Mouse (Mus musculus) B cell, adult 2 months (primary cell): ENCODE data around the gene Mroh2a.

ENCODE experiments used
- DNase-seq, 2 experiments: peaks; one replicate each; pipeline ENCODE4 v3.0.0; 2022

The Mroh2a gene

DNA sequence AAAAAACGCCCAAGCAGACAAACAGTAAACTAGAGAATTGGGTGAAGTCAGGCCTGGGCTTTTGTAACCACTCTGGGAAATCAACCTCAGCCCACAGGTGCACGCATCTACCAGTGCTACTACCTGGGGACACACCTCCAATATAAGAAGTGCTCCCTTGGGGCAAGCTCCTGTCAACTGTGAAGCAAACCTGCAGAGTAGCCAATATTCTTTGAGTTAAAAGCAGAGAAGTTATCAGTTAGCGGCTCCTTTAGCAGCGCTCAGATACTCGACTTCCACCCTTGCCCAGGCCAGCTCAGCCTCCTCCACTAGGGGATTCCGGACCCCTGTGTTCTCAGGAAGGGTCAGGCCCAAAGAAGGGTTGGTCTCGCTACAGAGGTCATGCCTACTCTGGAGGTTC, 34.9 kb downstream of the Mroh2a start:
- no peak for DNase-seq

DNA sequence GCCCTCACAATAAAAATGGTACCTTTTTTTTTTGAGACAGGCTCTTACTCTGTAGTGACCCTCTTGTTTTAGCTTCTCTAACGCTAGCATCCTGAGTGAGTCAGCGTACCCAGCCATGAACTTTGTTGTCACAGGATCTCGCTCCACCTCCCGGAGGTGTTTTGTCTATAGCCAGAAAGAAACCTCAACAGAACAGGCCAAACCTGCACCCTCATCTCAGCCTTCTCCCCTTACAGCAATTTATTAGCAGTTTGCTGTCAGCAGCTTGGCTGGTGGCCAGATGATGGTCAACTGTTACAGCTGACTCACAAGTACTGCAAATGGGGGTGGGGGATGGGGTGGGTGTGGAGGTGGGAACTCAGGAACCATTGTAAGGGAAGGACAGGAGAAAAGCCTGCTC, 35.5 kb downstream of the Mroh2a start:
- DNase-seq: no peak

DNA sequence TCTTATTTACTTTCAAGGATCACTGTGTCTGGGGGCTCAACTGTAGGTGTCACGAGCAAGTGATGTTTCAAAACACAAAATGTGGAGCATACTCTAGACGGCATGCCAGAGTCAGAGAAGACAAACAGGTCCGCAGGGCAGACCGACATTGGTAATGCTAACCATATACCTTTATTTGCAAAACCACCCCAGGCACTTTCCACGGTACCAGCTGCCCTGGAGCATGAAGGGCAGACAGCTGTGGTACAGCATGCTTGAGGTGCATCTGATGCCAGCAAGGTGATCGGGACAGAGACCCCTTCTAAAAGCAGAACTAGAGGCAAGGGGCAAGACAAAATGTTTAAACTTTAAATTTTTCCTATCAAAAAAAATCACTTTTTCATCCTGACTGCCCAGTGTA, 36.2 kb downstream of the Mroh2a start:
- DNase-seq: no peak

DNA sequence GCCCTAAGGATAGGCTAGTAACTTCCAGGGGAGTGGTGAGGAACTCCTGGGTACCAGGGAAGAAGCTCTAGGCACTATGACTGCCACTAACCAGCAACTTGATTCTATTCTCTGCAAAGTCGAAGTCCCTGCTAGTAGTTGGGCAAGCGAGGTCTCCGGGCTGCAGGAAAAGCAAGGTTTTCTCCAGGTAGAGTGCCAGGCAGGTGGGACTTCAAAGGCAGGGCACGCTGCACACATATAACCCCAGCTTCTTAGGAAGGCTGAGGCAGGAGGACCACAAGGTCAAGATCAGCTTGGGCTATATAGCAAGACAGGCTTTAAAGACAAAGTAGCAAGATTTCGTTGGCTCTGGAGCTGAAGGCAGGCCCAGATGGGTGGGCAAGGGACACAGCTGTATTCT, 37.0 kb downstream of the Mroh2a start:
- no peak for DNase-seq

DNA sequence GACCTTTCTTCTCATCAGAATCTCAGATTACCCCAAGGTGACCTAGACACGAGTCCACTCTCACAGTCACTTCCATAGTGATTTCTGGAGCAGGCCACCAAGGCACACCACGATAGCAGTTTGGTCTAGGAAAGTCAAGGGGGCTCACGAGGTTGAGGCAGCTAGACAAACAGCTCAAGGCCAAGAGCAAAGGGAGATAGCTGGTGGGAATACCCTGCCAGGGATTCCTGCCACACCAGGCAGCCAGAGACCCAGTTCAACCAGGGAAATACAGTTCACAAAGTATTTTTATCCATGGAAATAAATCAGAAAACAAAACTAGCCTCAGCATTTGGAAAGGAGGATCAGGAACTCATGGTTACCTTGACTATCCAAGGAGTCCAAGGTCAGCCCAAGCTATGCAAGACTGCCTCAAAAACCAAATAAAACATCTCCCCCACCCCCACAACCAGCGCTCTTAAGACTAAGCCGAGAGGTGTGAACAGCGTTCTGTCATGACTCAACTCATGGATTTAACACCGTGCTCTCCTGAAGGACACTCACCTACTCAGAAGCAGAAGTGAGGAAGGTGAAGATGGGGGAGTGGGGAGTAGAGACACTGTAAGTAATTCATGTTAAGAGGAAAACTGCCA, 37.6 kb downstream of the Mroh2a start:
- no peak for DNase-seq

DNA sequence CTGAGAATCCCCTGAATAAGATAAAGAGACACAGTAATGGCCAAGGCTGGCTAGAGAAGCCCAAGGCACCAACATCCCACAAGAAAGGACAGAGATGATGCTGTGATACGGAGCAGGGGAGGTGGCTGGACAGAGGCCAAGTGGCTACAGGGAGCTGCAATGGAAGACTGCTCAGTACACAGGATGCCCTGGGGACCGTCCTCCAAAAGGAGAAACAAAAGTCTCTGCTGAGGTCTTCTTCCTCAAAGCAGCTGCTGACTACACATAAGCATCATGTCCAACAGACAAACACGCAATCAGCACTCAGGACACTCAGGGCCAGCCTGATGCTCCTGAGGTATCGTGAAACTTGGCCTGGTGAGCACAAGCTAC, 38.1 kb downstream of the Mroh2a start:
- no peak for DNase-seq

DNA sequence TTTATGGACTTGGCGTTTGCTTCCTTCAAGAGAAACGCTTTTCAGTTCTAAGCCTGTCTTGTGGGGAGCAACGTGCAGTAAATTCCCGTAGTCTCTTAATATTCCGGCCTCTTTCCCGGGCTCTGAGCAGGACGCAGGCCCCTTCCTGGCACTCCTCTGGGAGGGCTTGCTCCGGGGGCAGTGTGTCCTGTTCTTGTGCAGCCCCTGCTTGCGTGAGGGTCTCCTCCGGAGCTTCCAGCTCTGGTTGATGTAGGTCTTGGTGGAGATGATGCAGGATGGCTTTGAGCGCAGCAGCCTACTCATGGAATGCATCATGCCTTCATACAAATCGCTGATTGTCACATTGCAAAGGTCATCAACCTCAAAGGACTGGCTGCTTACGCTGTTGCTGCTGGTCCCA, 39.3 kb downstream of the Mroh2a start:
- no peak for DNase-seq

DNA sequence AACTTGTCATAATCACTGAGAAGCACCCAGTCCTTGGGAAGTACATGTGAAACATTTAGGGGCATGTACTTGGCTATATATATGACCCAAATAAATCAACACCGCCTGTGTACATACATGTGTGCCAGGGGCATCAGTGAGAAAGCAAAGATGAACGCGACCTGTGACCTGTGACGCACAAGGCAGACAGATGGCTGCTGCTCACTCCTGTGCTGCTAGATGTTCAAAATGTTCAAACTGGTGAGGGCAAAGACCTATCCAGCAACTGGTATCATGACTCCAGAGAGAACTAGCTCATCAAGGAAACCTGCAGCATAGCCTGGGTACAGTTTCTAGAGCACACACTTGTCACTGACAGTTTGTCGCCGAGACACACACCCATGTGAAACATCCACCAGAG, 40.7 kb downstream of the Mroh2a start:
- no peak for DNase-seq

DNA sequence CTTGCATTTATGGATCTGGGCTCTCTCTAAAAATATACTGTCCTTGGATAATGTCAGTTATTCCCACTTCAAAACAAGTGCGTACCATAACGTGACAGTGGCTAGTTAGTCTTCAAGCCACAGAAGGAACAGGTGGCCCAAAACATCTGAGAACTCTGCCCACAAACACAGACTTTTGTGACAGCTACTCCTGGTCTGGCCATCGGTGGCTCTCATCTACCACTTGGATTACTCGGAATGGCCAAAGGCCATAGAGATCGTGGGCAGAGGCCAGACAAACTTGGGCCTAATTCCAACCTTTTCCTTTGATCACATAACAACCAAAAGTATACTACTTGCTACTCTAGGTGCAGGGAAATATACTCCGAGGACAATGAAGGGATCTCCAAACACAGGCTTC, 41.3 kb downstream of the Mroh2a start:
- no peak for DNase-seq

DNA sequence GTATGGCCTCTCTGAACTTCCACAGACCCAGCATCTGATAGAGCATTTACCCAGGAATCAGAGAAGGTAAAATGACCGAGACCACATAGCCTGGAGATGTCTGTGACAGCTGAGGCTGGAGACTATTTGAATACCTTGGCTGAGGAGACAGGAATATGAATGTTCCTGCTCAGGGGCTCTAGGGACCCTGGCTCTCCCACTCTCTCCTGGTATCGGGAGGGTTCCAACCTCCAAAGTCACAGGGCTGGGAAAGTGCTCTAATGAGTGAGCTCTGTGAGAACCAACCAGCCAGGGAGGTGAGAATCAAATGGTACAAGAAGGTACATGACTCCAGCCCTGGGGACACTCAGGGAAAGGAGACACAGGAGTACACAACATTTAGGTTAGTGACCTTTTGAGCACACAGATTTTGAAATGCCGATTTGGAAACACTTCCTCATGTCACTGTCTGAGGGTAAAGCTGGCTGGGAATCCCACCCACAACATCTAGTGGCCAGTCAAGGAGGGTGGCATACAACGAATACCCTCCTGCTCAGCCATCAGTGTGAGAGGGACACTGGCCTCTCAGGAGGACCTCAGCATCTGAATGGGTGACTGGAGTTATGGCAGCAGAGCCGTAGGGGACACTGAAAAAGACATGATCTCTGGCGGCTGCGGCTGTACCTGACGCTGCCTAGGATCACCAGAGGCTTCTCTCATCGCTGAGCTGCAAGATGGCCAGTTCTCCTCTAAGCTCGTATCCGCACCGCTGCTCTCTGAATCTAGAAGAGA, 42.9 kb downstream of the Mroh2a start:
- DNase-seq: no peak

DNA sequence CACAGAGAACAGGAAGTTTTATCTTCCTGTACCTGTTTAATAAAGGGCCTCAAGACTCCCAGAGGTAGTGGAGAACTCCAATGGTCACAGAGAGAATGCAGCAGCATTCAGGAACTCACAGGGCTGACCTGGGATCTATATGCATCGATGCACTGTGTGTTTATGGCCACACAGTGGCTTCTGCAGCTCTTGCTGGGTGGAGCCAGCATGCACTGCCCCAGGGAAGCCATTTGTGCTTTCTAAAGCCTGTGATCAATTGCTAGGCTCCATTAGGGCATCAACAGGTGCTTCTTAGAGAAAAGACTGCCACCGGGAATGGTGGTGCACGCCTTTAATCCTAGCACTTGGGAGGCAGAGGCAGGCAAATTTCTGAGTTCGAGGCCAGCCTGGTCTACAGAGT, 46.1 kb downstream of the Mroh2a start:
- no peak for DNase-seq

DNA sequence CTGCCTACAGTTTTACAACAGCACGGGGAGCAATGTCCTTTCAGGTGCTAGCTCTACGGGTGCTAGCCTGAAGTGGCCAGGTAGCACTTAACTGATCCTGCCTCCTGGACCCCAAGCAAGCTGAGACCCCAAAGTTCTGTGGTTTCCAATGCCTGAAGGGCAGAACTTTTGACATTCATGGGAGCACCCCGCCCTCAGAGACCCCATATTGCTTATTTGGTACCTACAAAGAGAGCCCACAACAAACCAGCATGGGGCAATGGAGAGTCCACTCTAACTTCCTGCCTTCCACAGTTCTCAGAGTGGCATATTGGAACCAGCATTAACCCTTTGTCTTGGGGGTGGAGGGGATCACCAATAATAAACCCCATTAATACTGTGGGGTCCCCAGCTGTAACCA, 46.5 kb downstream of the Mroh2a start:
- DNase-seq: no peak

DNA sequence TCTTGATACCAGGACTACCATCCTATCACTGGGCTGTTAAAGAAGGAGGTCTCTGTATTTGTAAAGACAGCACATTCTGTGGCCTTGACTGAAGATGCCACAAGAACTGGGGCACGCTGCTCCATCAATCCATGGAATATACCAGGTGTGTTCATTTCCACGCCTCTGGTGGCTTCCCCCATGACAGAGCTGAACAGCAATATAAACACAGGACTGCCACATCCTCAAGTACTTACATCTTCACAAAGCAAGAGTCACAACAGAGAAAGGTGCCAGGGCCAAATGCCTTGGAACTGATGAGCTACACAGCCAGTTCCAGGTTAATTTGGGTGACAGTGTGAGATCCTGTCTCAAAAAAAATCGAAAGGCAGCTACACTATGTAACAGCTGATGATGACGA, 47.0 kb downstream of the Mroh2a start:
- DNase-seq: no peak

DNA sequence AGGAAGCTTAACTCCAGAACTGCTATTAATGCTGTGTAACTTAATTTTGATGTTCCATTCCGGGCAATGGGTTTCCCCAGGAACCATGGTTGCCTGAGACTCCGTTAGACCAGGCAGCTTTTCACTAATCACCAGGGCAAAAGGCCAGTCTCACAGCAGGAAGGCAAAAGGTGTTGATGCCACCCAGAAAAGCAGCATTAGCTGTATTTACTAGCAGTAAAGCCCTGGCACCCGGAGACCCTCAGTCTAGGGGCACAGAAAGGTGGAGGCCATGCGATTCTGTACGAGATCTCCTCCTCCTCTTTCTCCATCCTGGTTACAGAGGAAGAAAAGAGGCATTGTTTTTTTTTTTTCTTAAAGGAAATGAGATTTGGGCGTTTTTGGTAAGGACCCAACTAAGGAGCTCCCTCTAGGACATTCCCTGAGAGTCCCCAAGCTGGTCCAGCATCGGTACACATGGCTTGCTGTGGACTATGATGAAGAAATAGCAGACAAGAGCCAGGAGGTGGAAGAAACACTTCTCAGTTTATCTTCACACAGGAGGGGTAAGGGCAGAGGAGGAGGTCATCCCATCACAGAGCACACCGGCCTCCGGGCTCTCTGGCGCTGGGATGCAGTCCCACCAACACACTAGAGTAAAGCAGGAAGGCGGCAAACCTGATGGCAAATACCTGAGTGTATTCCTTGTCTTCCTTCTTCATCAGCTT, 47.7 kb downstream of the Mroh2a start:
- no peak for DNase-seq

DNA sequence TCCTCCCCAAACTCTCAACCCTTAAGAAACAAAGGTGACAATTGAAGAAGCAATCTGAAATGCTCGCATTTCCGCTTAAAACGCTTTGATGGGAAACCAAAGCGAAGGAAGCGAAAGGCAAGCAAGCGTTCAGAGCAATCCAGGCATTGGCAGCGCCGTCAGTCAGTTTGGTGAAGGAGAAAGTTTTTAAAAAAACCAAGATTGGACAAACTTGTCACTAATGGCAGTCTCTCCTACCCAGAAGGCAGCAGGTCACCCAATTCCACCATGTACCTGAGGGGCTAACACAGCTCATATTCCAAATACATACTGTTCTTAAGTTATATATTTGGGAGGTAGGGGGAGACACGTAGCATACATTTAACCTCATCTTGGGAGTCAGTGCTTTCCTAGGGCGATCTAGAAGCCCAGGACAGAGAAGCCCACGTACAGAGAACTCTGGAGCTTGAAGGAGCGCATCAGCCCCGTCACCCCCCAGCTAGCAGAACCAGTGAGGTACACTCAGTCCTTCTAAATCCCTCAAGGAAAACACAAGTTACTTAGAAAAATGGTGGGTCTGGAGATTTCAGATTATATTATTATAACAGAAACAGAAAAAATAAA, 48.4 kb downstream of the Mroh2a start:
- DNase-seq: no peak

DNA sequence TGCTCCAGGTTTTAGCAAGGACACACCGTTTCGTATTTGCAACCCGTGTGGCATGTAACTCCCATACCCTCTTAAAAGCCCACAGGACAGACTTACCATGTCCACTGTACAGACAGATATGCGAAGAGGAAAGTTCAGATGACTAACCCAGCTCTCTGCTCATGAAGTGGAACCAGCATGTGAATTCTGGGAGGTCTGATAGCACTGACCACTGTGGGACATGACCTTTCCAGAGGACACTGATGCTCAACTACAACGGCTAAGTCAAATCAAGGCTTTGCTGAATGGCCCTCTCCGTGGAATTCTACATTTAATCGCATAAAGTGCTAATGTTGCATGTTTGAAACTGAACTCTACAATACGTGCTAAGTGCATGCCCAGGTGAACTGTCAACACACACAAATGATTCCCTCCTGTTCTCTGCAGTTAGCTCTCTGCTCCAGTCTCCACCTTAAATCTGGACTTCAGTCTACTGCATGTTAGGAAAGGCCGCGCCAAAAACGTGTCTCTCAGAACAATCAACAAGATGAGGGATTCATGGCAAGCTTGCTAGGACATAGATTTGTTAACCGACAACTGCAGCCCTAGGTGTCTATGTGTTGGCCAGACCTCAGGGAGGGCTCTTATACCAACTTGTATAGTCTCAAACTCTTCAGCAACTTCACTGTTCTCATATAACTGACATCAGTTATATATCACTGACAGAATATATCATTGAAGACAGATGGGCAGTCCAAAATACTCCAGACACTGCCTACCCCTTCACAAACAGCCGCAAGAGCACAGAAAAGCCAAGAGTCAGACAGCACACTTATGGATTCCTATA, 49.1 kb downstream of the Mroh2a start:
- no peak for DNase-seq

DNA sequence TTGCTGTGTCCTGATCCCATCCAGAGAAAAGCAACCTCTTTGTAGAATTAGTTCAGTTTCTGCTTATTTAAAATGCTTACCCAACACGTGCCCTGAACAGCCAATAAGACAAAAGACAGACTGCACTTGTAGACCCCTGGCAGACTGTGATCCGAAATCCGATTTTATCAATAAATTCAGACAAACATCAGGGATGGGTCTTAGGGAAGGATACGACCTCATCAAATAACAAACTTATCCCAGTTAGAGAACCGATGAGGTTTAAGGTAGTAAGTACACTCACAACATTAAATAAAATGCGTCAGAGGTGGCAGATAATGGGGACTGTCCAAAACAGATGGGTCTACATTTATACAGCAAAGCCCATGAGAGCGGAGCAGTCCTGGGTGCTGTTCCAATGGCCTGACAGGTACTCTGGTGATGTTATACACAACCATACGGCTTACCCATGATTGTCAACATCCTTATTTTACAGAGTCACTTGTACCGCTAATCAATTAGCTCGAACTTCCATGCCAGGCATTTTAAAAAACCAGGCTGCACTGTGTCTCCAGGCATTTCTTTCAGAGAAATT, 49.8 kb downstream of the Mroh2a start:
- DNase-seq: peak in 1 of 2 experiments; percentile 49

DNA sequence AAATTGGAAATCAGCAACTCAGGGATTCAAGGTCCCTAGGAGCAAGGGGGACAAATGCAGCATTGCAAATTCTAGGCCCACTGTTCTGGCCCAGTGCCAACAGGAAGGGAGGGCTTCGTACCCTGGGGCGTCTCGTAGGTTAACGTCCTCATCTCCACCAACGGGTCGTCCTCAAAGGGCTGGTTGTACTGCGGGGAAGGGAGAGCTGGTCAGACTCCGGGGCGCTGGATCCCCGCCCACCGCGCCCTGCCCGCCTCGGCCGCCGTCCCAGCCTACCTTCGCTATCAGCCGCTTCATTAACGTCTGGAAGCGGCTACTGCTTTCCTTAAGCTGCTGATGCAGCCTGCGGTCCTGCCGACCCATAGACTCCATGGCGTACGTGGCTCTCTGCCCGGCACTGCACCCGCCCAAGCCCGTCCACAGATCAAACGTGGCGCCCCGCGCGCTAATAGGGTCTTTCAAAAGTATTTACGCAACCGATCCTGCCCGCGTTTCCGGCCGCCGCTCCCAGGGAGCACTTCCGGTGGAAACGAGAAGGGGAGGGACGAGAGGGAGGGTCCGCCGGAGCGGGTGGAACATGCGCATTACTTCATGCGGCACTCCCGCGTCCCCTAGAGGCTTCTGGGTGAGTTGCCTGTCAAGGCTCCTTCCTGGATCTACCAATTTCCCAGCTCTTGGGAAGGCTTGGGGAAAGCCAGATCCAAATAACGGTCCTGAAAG, 50.5 kb downstream of the Mroh2a start, which contains the start of the genes Hjurp and Trpm8:
Gene Hjurp, minus strand, starts transcription at position 536 of the 720 bp plus-strand sequence.
Gene Trpm8, plus strand, starts transcription at position 564 of the 720 bp plus-strand sequence.
- DNase-seq: peak; percentile 98 to 99

DNA sequence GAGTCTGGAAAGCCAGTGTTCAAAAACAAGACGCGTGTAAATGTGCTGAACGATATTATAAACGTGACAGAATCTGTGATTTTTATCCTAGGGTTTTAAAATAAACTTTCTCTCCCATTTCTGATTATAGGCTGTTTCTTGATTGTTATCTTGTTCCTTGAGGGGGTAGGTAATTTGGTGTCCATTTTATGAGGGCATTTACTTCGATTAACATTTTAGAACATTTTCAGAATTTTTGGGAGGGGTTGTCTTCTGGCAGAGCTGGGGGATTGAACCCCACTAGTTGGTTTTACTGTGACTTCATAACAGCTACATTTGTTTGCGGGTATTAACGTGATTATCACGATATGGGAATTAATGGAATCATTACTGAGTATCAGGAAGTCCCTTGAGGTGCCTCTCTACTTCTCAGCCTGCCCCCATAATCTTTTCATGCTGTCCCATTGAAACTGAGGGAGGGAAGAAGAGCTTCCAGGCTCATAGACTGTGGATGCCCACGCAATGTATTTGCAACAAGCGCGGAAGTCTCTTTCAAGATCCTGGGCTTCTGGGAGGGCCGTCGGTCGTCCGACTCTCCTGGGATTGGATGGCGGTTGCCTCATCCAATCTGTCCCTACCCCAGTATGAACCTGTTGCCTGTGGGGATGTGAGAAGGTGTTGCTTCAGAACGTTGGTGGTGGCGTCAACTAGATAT, 51.2 kb downstream of the Mroh2a start:
- DNase-seq: no peak

DNA sequence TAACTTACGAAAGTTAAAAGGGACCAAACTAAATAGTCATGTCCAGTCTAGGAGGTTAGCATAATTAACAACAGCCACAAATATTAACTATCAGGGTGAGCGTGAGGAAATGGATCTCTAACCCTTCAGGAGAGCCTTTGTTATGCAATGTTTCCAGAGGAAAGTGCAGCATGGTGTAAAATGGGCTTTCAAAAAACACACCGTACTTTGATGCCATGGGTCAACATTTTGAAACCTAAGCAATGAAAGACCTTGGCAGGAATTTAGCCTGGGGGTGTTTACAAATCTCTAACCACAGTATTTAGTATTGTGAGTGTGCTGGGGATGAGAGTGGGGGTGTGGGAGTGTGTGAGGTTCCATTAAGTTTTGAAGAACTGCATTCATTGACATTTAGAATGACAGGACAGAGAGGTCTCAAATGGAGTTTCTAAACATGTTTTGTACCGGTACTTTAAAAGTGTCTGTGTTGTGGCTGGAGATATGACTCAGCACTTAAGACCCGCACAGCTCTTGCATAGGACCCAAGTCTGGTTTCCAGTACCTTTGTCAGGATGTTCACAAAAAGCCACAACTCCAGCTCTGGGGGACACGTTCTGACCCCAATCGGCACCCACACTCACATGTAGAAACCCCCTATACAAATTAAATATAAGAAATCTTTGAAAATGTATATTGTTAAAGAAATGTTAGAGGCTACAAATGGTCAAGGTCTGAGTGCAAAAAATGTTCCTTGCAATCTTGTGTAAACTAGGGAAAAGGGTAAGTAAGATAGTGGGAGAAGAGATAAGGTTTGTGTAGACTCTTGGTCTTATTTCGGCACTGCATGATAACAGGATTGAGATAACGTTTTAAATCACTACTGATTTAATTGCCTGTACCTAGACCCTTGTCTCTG, 52.6 kb downstream of the Mroh2a start:
- no peak for DNase-seq
